Mouse (Mus musculus) forebrain, embryonic 15.5 days (tissue): ENCODE results near the gene Rubcnl. TPM values are rescaled to one million over a fixed set of nuclear protein-coding genes. Genes with fewer than 3 reads are reported as not detected.

Experiments used
- ATAC-seq: fragments of 200-750 bp; cut with Nextera tagmentation; replicated peaks from 2 replicates; pipeline ENCODE4 v1.8.0; 2017; ENCODE audit warnings: mild to moderate bottlenecking, moderate TSS enrichment, moderate library complexity
- H3K27ac ChIP-seq: fragments of 300-500 bp; sonication (generic); replicated peaks from 2 replicates; pipeline ENCODE4 v1.5.1; 2015; ENCODE audit warnings: mild to moderate bottlenecking, inconsistent platforms
- H3K27me3 ChIP-seq: fragments of 300-500 bp; sonication (generic); 2 replicates; pipeline ENCODE4 v1.6.1; 2015; ENCODE audit warnings: inconsistent platforms
- H3K36me3 ChIP-seq: fragments of 300-500 bp; sonication (generic); 2 replicates; pipeline ENCODE4 v1.6.1; 2015; ENCODE audit warnings: mild to moderate bottlenecking, inconsistent platforms
- H3K4me1 ChIP-seq: fragments of 300-500 bp; sonication (generic); 2 replicates; pipeline ENCODE4 v1.6.1; 2015; ENCODE audit warnings: inconsistent platforms
- H3K4me2 ChIP-seq: fragments of 300-500 bp; sonication (generic); replicated peaks from 2 replicates; pipeline ENCODE4 v1.6.1; 2015; ENCODE audit warnings: mild to moderate bottlenecking, inconsistent platforms
- H3K4me3 ChIP-seq: fragments of 300-500 bp; sonication (generic); 2 replicates; pipeline ENCODE4 v1.5.1; 2015; ENCODE audit warnings: mild to moderate bottlenecking, inconsistent platforms
- H3K9ac ChIP-seq: fragments of 300-500 bp; sonication (generic); replicated peaks from 2 replicates; pipeline ENCODE4 v1.6.1; 2015; ENCODE audit warnings: mild to moderate bottlenecking, inconsistent platforms
- H3K9me3 ChIP-seq: fragments of 300-500 bp; sonication (generic); 2 replicates; pipeline ENCODE4 v1.6.1; 2016; ENCODE audit warnings: inconsistent platforms
- WGBS: fragments of 180-500 bp; shearing (Covaris S2); methylation state at CpG from one replicate; pipeline ENCODE4 v1.1.7; 2015; ENCODE audit warnings: mixed read lengths; 5-methylcytosine and 5-hydroxymethylcytosine counted together
- polyA plus RNA-seq: library from polyadenylated mRNA; unstranded; fragments of >200 nt; fragmentation: Nextera tagmentation; extraction: Ambion mirVana; gene quantifications from 2 replicates; pipeline ENCODE4 v1.2.1, GENCODE M21; 2015

Gene Rubcnl
- polyA plus RNA-seq, 1 experiment from 2014 or later, result 0.42 TPM

GRCm38 (mm10) chr14:75056861-75057431 is 41.1 kb downstream of the Rubcnl start:
- Histone ChIP-seq H3K27ac (no peak overlapping the region), H3K36me3 (no peaks in the 10 kb centered on the region), H3K4me2 (no peak overlapping the region), H3K4me3 (no peak overlapping the region), H3K27me3 (no peaks in the 10 kb centered on the region), H3K4me1 (no peaks in the 10 kb centered on the region), H3K9ac (no peak overlapping the region), H3K9me3 (no peaks in the 10 kb centered on the region)
- WGBS, result 89% methylated on average over 9 of the region's 9 CpGs
- no peak for ATAC-seq

DNA sequence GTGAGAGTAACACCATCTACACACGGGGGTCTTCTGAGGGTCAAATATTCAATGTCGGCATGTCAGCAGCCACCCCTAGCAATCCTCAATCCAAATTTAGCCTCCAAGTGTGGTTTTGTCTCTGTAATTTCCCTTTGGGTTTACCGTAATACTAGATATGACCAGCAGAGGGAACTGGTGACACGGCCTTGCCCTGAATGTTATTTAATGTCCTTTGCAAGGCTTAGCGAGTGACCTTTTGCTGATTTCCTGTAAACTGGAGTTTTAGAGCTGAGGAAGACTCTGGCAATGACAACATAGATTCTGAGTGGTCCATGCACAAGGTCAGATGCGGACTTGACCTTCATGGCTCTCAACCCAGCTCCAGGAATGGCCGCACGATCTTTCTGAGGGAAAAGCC is 44.7 kb downstream of the Rubcnl start:
- no peak overlapping the region for H3K9ac ChIP-seq
- WGBS, result 49% methylated on average over 8 of the region's 8 CpGs
- no peak overlapping the region for H3K27ac ChIP-seq
- H3K9me3 ChIP-seq, result no peaks in the 10 kb centered on the region
- 0 out of 2 replicates have a peak, but pooled peaks have one; percentile 4 for ATAC-seq
- no peak overlapping the region for H3K4me3 ChIP-seq
- no peaks in the 10 kb centered on the region for H3K4me1 ChIP-seq
- no peaks in the 10 kb centered on the region for H3K27me3 ChIP-seq
- no peak overlapping the region for H3K4me2 ChIP-seq
- no peaks in the 10 kb centered on the region for H3K36me3 ChIP-seq

- Histone ChIP-seq H3K9me3 (no peaks in the 10 kb centered on the region), H3K27ac (no peak overlapping the region), H3K27me3 (no peaks in the 10 kb centered on the region), H3K9ac (no peak overlapping the region), H3K4me3 (no peak overlapping the region), H3K4me2 (no peak overlapping the region), H3K36me3 (no peaks in the 10 kb centered on the region), H3K4me1 (no peaks in the 10 kb centered on the region)
- no peak for ATAC-seq
- 96% methylated on average over 8 of the region's 8 CpGs for WGBS
Measured at GRCm38 (mm10) chr14:75063936-75064335, 48.1 kb downstream of the Rubcnl start.

DNA sequence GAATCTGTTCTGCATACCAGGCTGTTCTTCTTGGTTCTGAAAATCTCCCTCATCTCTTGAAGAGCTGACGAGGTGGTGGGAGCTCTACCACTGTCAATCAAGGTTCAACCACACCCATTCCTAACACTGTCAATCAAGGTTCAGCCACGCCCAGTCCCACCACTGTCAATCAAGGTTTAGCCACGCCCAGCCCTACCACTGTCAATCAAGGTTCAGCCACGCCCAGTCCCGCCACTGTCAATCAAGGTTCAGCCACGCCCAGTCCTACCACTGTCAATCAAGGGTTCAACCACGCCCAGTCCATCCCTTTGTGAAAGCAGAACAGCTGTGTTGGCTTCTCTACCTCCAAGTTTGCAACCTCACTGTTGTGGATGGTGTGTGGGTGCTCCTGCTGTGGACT is 48.7 kb downstream of the Rubcnl start:
- 84% methylated on average over 7 of the region's 7 CpGs for WGBS
- Histone ChIP-seq H3K4me2 (no peak overlapping the region), H3K9ac (no peak overlapping the region), H3K9me3 (no peaks in the 10 kb centered on the region), H3K27me3 (no peaks in the 10 kb centered on the region), H3K4me1 (no peaks in the 10 kb centered on the region), H3K27ac (no peak overlapping the region), H3K36me3 (no peaks in the 10 kb centered on the region), H3K4me3 (no peak overlapping the region)
- no peak for ATAC-seq

DNA sequence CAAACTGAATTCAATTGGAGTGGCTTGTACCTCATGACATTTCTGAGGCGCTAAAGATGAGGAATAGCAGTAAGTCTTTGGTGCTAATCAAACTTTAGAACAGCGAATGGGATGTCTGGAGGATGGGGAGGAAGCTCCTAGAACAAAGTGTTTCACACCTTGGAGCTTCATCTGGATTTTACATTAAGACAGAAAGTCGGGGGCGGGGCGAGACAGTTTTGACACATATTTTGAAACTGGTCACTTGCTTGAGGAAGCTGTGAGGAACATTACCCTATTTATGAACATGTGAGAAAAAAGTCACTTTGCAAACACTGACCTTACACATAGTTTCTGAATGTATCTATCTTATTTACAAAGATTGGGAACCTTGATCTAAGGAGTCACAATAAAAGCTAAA is 49.4 kb downstream of the Rubcnl start:
- Histone ChIP-seq H3K27ac (no peak overlapping the region), H3K36me3 (no peaks in the 10 kb centered on the region), H3K27me3 (no peaks in the 10 kb centered on the region), H3K4me1 (no peaks in the 10 kb centered on the region), H3K4me2 (no peak overlapping the region), H3K9ac (no peak overlapping the region), H3K4me3 (no peak overlapping the region), H3K9me3 (no peaks in the 10 kb centered on the region)
- ATAC-seq, result no peak
- 96% methylated on average over 5 of the region's 5 CpGs for WGBS

DNA sequence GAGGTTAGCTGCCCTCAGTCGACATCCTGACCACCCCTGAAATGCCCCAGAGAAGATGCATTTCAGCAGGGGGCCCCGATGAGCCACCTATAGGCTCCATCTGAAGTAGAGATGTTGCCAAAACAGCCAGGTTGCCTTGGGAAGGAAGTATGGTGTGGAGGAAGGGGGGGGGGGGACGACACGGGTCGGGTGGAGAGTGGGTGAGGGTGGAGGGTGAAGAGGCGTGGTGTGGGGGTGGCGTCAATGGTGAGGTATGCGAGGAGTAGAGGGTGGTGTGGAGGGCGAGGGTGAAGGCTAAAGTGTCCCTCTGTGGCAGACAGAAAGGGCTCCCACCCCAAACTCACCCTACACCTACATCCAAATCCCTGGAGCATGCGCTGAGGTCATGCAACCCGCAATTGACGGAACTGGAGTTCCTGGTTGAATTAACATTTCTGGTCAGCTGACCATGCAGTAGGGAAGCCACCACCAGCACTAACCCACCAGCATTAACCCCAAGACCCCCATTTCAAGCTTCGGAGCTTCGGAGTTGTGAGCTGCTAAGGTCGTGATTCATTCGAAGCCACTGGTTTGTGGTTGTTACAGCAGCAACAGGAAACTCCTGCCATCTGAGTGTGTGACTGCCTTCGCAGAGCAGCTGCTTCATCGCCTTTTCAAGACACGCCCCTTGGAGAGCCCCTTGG is 52.7 kb downstream of the Rubcnl start:
- Histone ChIP-seq H3K27ac (no peak overlapping the region), H3K4me3 (no peak overlapping the region), H3K4me1 (no peaks in the 10 kb centered on the region), H3K27me3 (no peaks in the 10 kb centered on the region), H3K9ac (no peak overlapping the region), H3K9me3 (no peaks in the 10 kb centered on the region), H3K4me2 (no peak overlapping the region), H3K36me3 (no peaks in the 10 kb centered on the region)
- ATAC-seq, result no peak
- WGBS, result 90% methylated on average over 19 of the region's 19 CpGs

- no peaks in the 10 kb centered on the region for H3K36me3 ChIP-seq
- ATAC-seq, result no peak
- no peak overlapping the region for H3K4me2 ChIP-seq
- H3K4me3 ChIP-seq, result no peak overlapping the region
- H3K27me3 ChIP-seq, result no peaks in the 10 kb centered on the region
- no peaks in the 10 kb centered on the region for H3K9me3 ChIP-seq
- WGBS, result 88% methylated on average over 7 of the region's 7 CpGs
- no peak overlapping the region for H3K27ac ChIP-seq
- H3K4me1 ChIP-seq, result no peaks in the 10 kb centered on the region
- no peak overlapping the region for H3K9ac ChIP-seq
Measured at GRCm38 (mm10) chr14:75069356-75069979, 53.6 kb downstream of the Rubcnl start.

- no peaks in the 10 kb centered on the region for H3K4me1 ChIP-seq
- no peak overlapping the region for H3K9ac ChIP-seq
- H3K4me3 ChIP-seq, result no peak overlapping the region
- 93% methylated on average over 15 of the region's 15 CpGs for WGBS
- no peaks in the 10 kb centered on the region for H3K36me3 ChIP-seq
- no peak overlapping the region for H3K4me2 ChIP-seq
- no peaks in the 10 kb centered on the region for H3K27me3 ChIP-seq
- no peak for ATAC-seq
- H3K27ac ChIP-seq, result no peak overlapping the region
- no peaks in the 10 kb centered on the region for H3K9me3 ChIP-seq
Measured at GRCm38 (mm10) chr14:75071091-75071490, 55.3 kb downstream of the Rubcnl start.

DNA sequence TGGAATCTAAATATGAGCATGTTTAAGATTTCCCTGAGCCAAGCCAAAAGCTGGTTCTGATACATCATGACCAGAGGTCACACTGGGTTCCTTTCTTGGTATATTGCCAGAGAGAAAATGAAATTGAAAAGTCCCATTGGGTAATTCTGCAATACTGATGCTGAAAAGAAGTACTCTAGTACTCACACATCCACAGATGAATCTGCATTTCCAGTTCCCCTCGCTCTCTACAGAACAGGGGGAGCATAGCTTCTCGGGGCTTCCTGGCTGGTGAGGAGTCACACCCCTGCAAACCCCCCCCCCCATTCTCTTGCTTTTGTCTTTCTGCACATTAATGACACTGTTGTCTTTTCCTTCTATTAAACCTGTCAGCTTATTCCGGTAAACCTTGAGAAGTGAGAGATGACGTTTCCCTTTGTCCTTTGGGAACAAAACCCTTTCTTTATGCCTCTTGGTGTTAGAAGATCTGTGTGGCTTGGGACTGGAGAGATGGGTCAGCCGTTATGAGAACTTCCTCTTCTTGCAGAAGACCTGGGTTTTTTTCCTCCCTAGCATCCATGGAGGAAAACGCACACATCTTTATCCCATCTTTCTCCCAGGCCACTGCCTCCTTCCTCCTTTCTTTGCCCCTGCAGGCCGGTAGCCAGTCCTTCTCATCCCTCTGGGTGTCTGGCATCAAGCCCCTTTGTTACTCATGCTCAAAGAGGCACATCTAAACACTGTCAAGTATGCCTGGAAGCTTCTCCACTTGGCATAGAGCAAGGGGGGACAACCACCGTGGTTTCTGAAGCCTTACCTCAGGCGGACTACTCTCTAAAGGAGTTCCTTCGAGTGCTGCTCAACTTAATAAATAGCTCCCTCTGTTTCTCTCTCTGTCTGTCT is 59.7 kb downstream of the Rubcnl start:
- 66% methylated on average over 10 of the region's 10 CpGs for WGBS
- Histone ChIP-seq H3K27ac (no peak overlapping the region), H3K4me1 (no peaks in the 10 kb centered on the region), H3K4me3 (no peak overlapping the region), H3K27me3 (no peaks in the 10 kb centered on the region), H3K9me3 (no peaks in the 10 kb centered on the region), H3K36me3 (no peaks in the 10 kb centered on the region), H3K9ac (no peak overlapping the region), H3K4me2 (no peak overlapping the region)
- ATAC-seq, result no peak

GRCm38 (mm10) chr14:75077946-75078345 is 62.1 kb downstream of the Rubcnl start:
- Histone ChIP-seq H3K9ac (no peak overlapping the region), H3K4me1 (no peaks in the 10 kb centered on the region), H3K4me2 (no peak overlapping the region), H3K4me3 (no peak overlapping the region), H3K27me3 (no peaks in the 10 kb centered on the region), H3K36me3 (no peaks in the 10 kb centered on the region), H3K27ac (no peak overlapping the region), H3K9me3 (no peaks in the 10 kb centered on the region)
- 46% methylated on average over 6 of the region's 6 CpGs for WGBS
- no peak for ATAC-seq
